Mouse (Mus musculus) T-helper 2 cell (primary cell): ENCODE results near the gene Parvb.

Source experiments
- in situ Hi-C: fragments of 300-600 bp; cut with MboI, MseI; formaldehyde crosslinking; loops from one replicate; pipeline ENCODE4 v1.15.1; 2025; ENCODE audit warnings: high pct_unique_total_duplicates

Parvb gene

DNA sequence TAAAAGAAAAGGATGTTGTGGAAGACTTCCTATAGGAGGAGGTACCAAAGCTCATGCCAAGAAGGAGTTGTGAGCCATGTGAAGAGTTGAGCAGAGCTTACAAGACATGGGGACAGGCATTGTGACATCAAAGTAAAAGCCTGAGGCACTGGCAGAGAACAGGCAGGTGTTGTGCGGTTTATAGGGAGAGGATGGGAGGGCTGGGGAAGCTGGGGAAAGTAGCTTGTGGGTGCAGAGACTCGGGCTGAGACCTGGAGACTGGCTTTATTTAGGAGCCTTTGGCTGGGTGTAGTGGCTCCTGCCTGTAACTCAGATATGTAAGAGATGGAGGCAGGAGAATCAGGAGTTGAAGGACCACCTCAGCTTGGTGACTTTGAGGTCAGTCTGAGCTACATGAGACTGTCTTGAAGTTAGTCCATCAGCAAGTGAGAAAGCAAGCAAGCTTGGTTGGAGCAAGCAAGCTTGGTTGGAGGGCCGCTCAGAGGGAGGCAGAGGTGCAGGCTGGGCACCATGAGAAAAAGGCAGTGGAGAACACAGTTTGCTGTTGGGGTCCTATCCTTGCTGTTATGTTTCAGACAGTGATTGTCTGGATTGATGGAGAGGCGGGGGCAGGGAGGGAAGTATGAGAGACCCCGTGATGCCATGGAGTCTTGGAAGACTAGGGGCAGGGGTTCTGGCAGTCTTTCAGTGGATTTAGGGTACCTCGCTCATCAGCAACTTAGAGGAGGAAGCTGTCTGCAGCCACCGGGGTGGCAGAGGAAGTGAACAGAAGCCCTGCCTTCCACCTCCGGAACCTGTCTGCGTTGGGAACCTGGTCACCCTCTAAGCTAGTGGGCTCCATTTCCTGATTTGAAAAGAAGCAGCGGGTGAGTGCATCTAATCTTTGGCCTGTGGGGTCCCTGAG is 92.4 kb downstream of the Parvb start, which contains the start of gene Parvg:
Gene Parvg, plus strand, starts transcription at position 61 of the 904 bp plus-strand sequence.
- in situ Hi-C loops = no loop called here

DNA sequence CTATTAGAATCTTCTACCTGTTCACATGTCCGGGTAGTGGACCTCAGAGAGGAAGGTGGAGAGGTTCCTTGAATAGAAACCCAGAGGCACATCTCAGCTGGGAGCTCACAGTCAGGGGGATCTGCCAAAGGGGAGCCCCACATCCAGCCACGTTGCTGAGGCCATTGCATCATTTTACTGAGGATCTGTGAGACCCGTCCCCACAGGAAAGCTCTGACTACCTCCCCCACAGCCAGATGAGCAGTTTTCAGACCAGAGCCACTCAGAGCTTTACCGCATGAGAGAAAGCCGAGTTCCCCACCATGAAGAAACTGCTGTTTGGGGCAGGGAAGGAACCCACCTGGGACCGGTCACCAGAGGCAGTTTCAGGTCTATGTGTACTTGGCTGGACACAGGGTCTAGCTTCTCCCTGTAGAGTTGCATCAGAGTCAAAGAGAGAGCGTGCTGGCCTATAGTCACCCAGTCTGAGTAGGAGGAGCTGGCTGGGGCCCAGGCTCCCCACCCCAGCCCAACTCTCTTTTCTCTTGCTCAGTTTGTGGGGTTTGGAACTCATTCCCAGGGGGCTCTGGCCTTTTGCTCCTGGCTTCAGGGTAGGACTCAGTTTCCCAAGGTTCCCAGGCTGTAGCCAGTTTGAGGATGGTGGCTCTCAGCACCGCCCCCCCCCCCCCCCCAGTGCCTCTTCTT is 93.2 kb downstream of the Parvb start:
- in situ Hi-C loops = no loop called here

DNA sequence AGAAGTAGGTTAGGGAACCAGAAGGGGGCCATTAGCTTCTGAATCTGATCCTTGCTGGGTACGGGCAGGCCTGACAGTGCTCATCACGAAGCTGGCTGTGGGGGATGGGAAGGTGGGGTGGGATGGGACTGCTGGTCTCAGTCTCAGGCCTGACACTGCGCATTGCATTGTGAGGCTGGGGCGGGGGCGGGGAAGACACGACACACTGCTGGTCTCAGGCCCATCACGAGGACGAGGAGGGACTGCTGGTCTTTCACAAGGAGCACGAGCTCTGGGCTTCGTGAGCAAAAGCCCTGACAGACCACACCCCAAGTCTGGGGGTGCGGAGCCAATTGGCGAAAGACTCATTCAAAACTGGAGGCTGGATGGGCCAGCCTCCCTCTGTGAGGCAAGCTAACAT is 93.9 kb downstream of the Parvb start:
- in situ Hi-C loops = no loop called here

DNA sequence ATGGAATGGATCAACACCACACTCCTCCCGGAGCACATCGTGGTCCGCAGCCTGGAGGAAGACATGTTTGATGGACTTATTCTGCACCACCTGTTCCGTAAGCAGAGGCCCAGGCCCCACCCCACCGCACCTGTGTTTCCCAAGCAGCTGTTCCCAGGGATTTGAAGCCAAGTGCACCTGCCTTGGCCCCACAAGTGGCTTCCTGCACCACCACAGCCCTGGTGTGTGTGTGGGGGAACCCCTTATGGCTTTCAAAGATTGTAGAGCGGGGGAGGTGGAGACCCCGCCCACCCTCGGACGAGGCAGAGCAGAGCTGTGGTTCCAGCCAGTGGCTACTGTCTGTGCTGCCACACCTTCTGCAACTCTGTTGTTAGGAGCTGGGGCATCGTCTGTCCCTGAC is 97.0 kb downstream of the Parvb start:
- in situ Hi-C loops = no loop called here

DNA sequence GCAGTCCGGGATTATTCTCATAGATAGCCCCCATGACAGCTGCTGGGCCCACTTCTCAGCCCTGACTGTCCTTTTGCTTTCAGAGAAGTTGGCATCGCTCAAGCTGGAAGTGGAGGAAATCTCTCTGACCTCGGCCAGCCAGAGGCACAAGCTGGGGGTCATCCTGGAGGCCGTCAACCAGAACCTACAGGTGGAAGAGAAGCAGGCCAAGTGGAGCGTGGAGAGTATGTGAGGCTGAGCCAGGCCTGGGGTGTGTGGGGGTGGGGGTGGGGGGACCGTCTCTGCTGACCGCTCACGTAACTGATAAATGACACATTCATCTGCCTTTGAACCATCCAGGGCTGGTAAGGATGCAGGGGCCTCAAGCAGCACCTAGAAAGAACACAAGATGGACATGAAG is 98.1 kb downstream of the Parvb start:
- in situ Hi-C loops = no loop called here

DNA sequence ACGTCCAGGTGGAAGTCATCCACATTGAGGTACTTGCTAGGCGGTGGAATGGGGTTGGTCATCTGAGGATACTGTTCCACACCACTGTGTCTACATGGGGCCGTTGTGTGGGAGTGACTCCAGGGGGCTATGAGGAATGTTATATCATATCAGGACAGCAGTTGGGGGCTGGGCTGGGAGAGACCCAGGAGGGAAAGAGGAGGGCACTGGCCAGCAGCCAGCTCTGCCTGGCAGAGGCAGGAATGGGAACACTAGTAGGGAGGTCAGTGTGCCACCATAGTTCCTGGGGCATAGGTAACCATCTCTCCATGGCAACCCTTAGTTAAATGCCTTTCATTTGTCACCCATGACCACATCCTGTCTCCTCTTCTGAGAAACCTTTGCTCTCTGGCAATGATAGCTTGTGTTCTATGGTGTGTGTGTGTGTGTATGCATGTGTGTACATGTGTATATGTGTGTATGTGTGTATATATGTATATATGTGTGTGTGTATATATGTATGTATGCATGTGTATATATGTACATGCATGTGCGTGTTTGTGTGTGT is 99.3 kb downstream of the Parvb start:
- in situ Hi-C loops = no loop called here

DNA sequence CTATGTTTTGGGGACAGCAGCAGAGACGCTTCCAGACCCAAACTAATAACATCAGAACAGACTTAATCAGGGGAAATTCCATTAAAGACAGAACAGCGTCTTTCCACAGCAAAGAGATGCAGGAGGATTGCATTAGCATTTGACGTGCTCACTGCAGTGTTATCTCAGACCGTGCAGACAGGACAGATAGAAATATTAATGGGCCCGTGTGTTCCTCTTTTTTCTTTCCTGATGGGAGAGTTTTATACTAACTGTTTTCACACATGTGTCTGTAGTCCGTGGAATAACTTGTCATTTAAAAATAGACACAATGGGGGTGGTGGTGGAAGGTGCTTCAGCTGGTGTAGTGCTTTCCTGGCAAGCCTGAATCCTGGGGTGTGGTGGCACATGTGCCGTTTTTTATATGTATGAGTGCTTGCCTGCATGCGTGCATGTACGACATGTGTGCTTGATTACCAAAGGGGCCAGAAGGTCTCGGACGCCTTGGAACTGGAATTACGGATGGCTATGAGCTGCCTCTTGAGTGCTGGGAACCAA is 104.5 kb downstream of the Parvb start:
- in situ Hi-C loops = no loop called here

DNA sequence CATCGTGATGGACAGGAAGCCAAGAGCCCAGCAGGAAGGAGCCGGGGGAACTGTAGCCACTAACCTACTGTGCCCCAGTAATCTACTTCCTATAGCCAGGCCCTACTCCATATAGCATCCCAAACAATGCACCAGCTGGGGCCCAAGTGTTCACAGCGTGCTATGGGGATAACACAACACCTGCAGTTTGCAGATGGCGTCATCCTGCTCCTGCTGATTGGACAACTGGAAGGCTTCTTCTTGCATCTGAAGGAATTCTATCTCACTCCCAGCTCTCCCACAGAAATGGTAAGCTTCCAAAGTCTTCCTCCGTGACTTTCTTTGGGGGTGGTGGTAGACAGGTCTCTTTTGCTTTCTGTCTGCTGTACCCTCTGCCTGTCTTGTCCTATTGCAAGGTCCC is 105.8 kb downstream of the Parvb start:
- in situ Hi-C loops = no loop called here

DNA sequence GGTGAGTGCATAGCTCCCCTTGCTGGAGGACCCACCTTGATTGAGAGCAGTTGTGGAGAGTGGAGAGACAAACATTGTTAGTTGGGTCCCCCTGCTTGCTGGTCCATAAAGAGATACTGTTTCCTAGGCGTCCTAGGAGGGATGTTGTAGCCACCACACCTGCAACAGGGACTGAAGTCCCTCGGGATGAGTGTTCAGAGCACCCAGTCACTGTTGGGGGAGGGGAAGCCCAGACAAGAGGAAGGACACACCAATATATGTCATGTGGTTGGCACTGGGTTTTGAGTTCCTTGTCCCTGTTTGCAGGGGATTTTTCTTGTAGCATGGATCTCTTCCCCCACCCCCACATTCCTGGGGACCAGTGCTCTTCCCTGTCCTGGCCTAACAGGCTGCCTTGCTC is 109.1 kb downstream of the Parvb start:
- in situ Hi-C loops = no loop called here

DNA sequence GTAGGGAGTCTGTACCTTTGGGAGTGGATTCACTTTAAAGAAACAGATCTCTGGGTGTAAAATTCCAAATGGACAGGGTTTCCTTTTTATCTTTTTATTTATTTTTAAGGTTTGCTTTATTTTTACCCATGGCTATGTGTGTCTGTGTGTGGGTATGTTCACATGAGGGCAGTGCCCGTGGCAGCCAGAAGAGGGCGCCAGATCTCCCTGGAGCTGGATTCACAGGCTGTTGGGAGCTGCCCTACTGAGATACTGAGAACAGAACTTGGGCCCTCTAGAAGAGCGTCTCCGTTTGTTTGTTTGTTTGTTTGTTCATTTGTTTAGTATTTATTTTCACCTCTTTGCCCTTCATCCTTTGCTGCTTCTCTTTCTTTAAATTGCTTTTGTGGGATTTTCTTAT is 116.9 kb downstream of the Parvb start:
- in situ Hi-C loops = no loop called here

DNA sequence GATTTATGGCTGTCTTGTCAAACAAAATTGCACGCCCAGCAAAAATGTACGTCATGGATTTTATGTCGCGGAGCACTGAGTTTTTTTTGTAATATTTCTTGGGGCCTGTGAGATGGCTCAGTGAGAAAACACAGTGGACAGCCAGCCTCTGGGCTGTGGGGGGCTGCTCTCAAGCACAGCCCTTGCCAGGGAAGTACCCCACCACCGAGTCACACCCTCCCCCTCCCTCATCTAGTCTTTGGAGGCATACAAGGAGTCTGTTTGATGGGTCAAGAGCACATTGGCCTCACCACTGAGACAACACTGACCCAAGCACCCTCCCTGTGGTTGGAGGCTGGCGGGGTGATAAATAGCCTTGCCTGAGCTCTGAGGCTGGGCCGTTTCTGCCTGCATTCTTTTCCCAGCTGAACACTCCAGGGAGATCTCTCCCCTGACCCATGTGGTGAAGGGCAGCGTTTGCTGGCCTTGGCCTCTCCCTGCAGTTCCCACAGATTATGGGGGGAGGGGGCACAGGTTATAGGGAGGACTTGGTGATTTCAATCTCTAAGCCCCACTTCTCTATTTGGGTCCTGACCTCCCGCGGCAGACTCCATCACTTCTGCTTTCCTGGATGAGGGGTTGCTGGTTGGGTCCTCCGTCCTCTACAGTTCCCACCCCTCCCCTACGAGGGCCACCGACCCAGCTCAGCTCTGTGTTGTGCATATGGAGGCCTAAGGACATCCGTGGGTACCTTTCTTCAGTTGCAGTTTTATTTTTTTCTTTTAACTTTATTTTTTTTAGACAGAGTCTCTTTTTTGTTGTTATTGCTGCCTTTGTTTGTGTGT is 118.3 kb downstream of the Parvb start:
- in situ Hi-C loops = no loop called here

DNA sequence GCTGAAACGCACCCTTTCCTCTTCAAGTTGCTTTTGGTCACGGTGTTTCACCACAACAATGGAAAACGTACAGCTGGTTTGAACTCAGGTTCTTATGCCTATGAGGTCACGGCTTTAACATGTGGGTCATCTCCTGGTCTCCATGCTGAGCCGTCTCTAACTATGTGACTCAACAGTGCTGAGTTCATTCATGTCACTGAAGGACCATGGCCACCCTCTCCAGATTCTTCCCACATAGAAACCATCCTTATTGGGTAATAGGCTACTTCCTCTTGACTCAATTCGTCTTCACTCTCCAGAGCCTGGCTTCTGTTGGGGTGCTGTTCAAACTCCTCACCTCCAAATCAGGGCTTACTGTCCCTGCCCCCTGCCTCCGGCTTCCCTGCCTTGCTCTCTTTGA is 119.5 kb downstream of the Parvb start:
- in situ Hi-C loops = no loop called here

DNA sequence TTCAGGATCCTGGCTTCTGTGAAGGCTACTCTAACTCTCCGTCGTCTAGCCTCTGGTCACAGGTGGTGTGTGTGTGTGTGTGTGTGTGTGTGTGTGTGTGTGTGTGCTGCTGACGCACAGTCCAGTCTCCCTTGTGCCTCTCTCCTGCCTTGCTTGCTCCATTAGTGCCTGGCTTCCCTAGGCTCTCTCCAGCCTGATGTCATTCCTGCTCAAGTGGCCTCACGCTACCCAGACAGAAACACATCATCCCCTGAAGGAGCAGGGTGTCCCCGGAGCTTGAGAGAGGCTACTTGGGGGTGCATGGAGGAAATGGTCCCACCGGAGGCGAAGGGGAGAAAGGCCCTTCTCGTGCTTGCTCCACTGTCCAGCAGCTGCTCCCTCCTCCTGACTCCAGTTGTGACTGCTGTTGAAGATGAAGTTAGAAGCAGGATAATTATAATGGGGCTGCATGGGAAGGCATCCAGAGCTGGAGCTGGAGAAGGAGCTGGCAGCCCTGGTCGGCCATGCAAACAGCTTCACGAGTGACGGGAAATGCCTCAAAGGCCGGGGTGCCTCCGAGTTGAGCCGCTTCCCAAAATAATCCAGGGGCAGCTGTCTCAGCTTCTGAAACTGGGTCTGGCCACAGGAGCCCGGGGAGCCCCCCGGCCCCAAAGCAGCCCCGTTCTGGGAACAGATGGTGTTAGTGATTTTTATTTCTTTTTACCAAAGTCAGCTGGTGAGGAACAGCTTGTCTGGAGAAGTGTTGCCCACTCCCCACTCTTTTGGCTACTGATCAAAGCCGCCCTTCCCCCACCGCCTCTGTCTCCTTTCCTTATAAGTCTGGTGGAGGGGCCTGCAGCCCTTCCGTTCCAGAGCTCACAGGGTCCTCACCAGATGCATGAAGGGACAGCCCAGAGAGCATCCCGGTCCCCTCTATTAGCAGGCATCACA is 120.3 kb downstream of the Parvb start:
- in situ Hi-C loops = no loop called here

DNA sequence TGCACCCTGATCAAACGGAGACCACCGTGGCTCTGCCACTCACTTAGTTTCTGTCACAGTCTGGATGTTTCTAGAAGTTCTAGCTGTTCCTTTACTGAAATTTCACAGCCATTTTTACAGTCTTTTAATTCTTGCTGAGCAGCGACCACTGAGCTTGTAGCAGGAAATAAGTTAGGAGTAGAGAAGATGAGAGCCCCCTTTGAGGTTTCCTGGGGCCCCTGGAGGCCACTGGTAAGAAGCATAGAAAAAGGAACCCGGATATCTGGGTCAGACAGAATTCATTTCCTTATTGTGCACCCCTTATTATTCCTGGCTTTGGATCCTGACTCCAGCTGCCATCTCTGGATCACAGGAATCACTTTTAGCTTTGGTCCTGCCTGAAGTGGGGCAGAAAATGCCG is 123.2 kb downstream of the Parvb start:
- in situ Hi-C loops = loop anchor here (5.0 kb wide), 1 partner anchor 73 kb away; no protein-coding TSS in a partner anchor

DNA sequence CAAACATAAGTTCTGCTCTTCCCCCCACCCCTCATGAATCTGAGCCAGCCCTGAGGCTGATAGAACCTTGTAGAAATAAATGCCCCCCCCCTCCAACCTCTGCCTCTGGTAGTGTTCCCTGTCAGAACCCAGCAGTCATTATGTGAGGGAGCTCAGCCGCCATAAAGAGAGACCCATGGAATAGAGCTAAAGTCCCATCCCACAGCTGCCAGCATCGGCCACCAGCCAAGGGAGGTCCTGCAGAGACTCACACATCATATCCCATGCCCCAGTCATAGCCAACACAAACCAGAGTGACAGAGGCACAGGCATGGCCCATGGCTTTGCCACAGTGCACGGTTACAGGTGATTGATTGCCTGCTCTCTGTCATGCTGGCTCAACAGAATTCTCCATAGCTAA is 132.9 kb downstream of the Parvb start:
- in situ Hi-C loops = no loop called here
